ENCODE assay signal across 9 mouse cellular contexts in the genomic region with DNA sequence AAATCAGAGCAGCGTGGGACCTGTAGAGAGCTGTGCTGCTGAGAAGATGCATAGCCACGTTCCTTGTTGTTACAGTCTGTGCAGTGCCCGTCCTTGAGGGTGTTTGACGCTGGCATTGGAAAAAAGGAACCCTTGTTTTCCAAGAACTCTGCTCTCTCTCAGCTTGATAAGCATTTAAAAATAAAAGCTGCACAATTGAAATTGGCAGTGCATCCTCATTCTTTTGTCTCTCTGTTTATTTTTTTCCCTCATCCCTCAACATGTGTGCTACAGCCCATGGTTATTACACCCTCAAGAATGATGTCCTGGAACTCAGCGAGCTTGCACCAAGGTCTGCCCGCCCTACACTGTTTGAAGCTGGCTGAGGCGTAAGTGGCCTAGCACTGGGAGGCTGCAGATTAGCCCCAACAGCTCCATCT.
DNase-seq lines count a peak whose midpoint lies in the region; ATAC-seq and TF ChIP-seq lines count a peak whose summit lies in the region.
"Had no signal": no experiment of that assay in that cellular context is flagged by ENCODE, and none has a peak within 500 bp of the region (broad histone marks: within the 10 kb centered on the region; RNA-seq: fewer than 3 reads in every experiment).

No protein-coding gene starts in this region.

- H3K27me3 ChIP-seq in embryonic facial prominence, embryonic 10.5 days (replicated peaks; ENCODE audit: low read depth, poor library complexity, severe bottlenecking), result no peaks in the 10 kb centered on the region
- no peaks in the 10 kb centered on the region for H3K27me3 ChIP-seq in liver, embryonic 11.5 days (replicated peaks; ENCODE audit: control insufficient read depth, insufficient read depth, low read length)
- H3K27me3 ChIP-seq: CH12.LX had no signal

- peaks cover 57% of the 10 kb centered on the region for H3K4me1 ChIP-seq in embryonic facial prominence, embryonic 10.5 days
- H3K4me1 ChIP-seq in liver, embryonic 11.5 days (replicated peaks; ENCODE audit: control insufficient read depth, insufficient read depth, low read length), result peaks cover 12% of the 10 kb centered on the region

- TF ChIP-seq CTCF in gastrocnemius, adult 2 months (IDR thresholded peaks at IDR 0.05), result no peak

- no peak for ATAC-seq in liver, embryonic 11.5 days (replicated peaks; ENCODE audit: low FRiP score)

- DNase-seq in gastrocnemius, adult 2 months, result peak; percentile 45
- DNase-seq in gastrocnemius, postnatal 4 days (ENCODE audit: low spot score in 2 of 2), result no peak
- peak; percentile 71 for DNase-seq in Muller cell, postnatal 12 days (ENCODE audit: inconsistent ontology term)
- DNase-seq in embryonic facial prominence, embryonic 10.5 days (ENCODE audit: low spot score), result no peak
- DNase-seq in heart, postnatal 10 days, result peak; percentile 72 to 76
- peak; percentile 44 for DNase-seq in lung, postnatal 36 days
- DNase-seq in kidney, postnatal 10 days, result no peak
- DNase-seq in liver, embryonic 11.5 days (ENCODE audit: low spot score), result no peak

- H3K4me3 ChIP-seq in gastrocnemius, adult 2 months, result no peak overlapping the region
- H3K4me3 ChIP-seq in embryonic facial prominence, embryonic 10.5 days, result no peak overlapping the region
- H3K4me3 ChIP-seq in liver, embryonic 11.5 days (ENCODE audit: low read depth, low read length), result no peak overlapping the region

- H3K9ac ChIP-seq in liver, embryonic 11.5 days (ENCODE audit: low read depth, low read length), result no peak overlapping the region

- H3K4me2 ChIP-seq in liver, embryonic 11.5 days, result no peak overlapping the region

- 73% methylated on average over 7 of the region's 7 CpGs for WGBS in embryonic facial prominence, embryonic 10.5 days
- WGBS in liver, embryonic 11.5 days, result 78% methylated on average over 7 of the region's 7 CpGs

- intact Hi-C loops in gastrocnemius, adult 2 months (cut with DNase I), result no loop called here
- intact Hi-C loops in heart, postnatal 10 days (cut with DNase I), result no loop called here

- no peaks in the 10 kb centered on the region for H3K9me3 ChIP-seq in embryonic facial prominence, embryonic 10.5 days
- H3K9me3 ChIP-seq in liver, embryonic 11.5 days (ENCODE audit: control insufficient read depth, low read length), result no peaks in the 10 kb centered on the region

- 0 out of 2 replicates have a peak, but pooled peaks cover 2% of the 10 kb centered on the region for H3K36me3 ChIP-seq in embryonic facial prominence, embryonic 10.5 days (replicated peaks)
- no peaks in the 10 kb centered on the region for H3K36me3 ChIP-seq in liver, embryonic 11.5 days (ENCODE audit: control insufficient read depth, insufficient read depth, low read length)

- peak overlapping the region; percentile 87 for H3K27ac ChIP-seq in gastrocnemius, adult 2 months
- peak overlapping the region; percentile 8; the same call in 1 of the 2 replicates for H3K27ac ChIP-seq in embryonic facial prominence, embryonic 10.5 days (replicated peaks)
- H3K27ac ChIP-seq in liver, embryonic 11.5 days (ENCODE audit: low read depth, low read length), result no peak overlapping the region

Comparison
In these comparisons a context has a peak if more than half of its experiments do, and no peak if none do; other contexts are left out.
1. DNase-seq: peak in gastrocnemius, adult 2 months (single experiment), Muller cell, postnatal 12 days (single experiment), heart, postnatal 10 days (2 of 2) and lung, postnatal 36 days (single experiment); none in gastrocnemius, postnatal 4 days (0 of 2), embryonic facial prominence, embryonic 10.5 days (single experiment), kidney, postnatal 10 days (single experiment) and liver, embryonic 11.5 days (single experiment).